Mouse (Mus musculus): Measurements from ENCODE around the gene Pno1.
A peak's percentile ranks its signal among the peaks of the same experiment; 100 is the strongest.

Pno1 gene

GRCm38 (mm10) chr11:17180753-17181152, 30.6 kb downstream of the Pno1 start:
- no peak for DNase-seq (ENCODE audit: low read depth, low spot score)

GRCm38 (mm10) chr11:17176638-17177037, 34.7 kb downstream of the Pno1 start:
- no peak for DNase-seq (ENCODE audit: low read depth, low spot score)

GRCm38 (mm10) chr11:17172300-17172699, 39.1 kb downstream of the Pno1 start:
- no peak for DNase-seq (ENCODE audit: low read depth, low spot score)

- no peak for DNase-seq (ENCODE audit: low read depth, low spot score)
Measured at GRCm38 (mm10) chr11:17170938-17171729, 40.2 kb downstream of the Pno1 start.

- DNase-seq (ENCODE audit: low read depth, low spot score): no peak
Measured at GRCm38 (mm10) chr11:17169262-17169661, 42.1 kb downstream of the Pno1 start.

- DNase-seq (ENCODE audit: low read depth, low spot score): no peak
Measured at GRCm38 (mm10) chr11:17166627-17167026, 44.7 kb downstream of the Pno1 start.

GRCm38 (mm10) chr11:17163956-17164355, 47.4 kb downstream of the Pno1 start:
- peak; percentile 63 for DNase-seq (ENCODE audit: low read depth, low spot score)

GRCm38 (mm10) chr11:17160242-17160641, 51.1 kb downstream of the Pno1 start:
- no peak for DNase-seq (ENCODE audit: low read depth, low spot score)

GRCm38 (mm10) chr11:17159738-17160241, 51.6 kb downstream of the Pno1 start:
- DNase-seq (ENCODE audit: low read depth, low spot score): no peak

- peak; percentile 95 for DNase-seq (ENCODE audit: low read depth, low spot score)
Measured at GRCm38 (mm10) chr11:17158858-17159737, 52.3 kb downstream of the Pno1 start, which contains the start of gene Ppp3r1. Ppp3r1 (plus strand) TSS chr11:17159263.
